14 mouse cellular contexts compared by ENCODE assay signal in the genomic region with DNA sequence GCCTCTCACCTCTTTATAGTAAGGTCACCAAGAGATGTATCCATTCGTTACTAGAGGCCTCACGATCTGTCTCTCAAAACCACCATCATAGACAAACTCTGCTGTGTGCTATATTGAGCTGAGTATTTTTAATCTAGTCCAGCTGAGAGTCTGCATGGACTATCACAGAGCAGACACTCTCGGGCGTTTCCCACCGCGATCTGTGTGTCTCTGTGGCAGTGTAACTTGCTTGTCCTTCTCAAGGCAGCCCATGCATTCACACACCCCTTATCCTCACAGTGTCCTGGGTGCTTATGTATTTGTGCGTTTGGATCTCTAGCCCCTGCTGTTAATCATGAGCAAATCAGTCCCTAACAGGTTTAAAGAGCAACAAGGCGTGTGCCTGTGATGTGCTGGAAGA.
"Had no signal": no experiment of that assay in that cellular context is flagged by ENCODE, and none has a peak within 500 bp of the region (broad histone marks: within the 10 kb centered on the region; RNA-seq: fewer than 3 reads in every experiment).

No protein-coding gene starts in this region.

- H3K27ac ChIP-seq: limb, embryonic 10.5 days; limb, embryonic 13.5 days; midbrain, embryonic 10.5 days; midbrain, embryonic 13.5 days had no signal

- H3K36me3 ChIP-seq: midbrain, embryonic 13.5 days had no signal

- H3K4me3 ChIP-seq: limb, embryonic 10.5 days; limb, embryonic 13.5 days; midbrain, embryonic 10.5 days; midbrain, embryonic 13.5 days had no signal

- DNase-seq: kidney, adult 18-20 months; kidney, adult 9 months; kidney, postnatal 14 days; kidney, postnatal 4 days; lung, adult 2 months; lung, postnatal 14 days; lung, postnatal 4 days; thymus, adult 18-20 months; thymus, postnatal 36 days had no signal

- H3K9ac ChIP-seq: limb, embryonic 13.5 days; midbrain, embryonic 13.5 days had no signal

- ATAC-seq: midbrain, embryonic 13.5 days; midbrain, embryonic 16.5 days had no signal

- H3K4me1 ChIP-seq: limb, embryonic 10.5 days; limb, embryonic 13.5 days had no signal

- H3K9me3 ChIP-seq: limb, embryonic 10.5 days; limb, embryonic 13.5 days; midbrain, embryonic 10.5 days; midbrain, embryonic 13.5 days had no signal

- H3K4me2 ChIP-seq: limb, embryonic 13.5 days; midbrain, embryonic 13.5 days had no signal

- H3K27me3 ChIP-seq: limb, embryonic 13.5 days; midbrain, embryonic 13.5 days had no signal
